Mouse (Mus musculus) lung, postnatal 0 days (tissue): ENCODE results near the gene Adm2.

Experiments
- CTCF ChIP-seq: IDR thresholded peaks from 2 replicates; pipeline ENCODE4 v1.5.1; 2016; ENCODE audit warnings: antibody characterized with exemption, mild to moderate bottlenecking
- EP300 ChIP-seq: IDR thresholded peaks from 2 replicates; pipeline ENCODE4 v1.6.1; 2016; ENCODE audit warnings: antibody characterized with exemption, mild to moderate bottlenecking, control low read depth

DNA sequence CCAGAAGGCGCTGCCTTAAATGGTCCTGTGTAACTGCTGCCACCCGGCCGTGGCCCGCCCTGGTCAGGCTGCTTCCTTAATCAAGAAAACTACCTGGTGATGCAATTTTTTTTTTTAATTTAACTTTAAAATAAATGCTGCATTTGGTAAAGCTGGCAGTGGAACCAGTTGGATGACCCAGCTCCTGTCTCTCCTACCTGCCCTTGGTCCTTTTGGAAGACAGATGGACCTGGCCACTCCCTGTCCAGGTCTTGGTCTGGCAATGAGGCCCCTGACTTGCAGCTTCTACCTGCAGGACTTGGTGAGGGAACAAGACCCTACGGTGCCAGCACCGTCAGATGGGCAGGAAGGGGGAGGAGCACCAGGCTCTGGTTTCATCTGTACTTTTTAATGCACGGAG, 36.4 kb upstream of the Adm2 start:
- TF ChIP-seq CTCF (no peak), EP300 (no peak)
